Comparison of ENCODE assay signal across 7 mouse cellular contexts in genomic region chr3:95106338-95107117, GRCm38 (mm10). TPM values are rescaled to one million over a fixed set of nuclear protein-coding genes. Genes with fewer than 3 reads are reported as not detected.
DNase-seq lines count a peak whose midpoint lies in the region; ATAC-seq lines count a peak whose summit lies in the region.

Gene Pip5k1a (minus strand): TSS chr3:95106930.

- H3K9me3 ChIP-seq in embryonic facial prominence, embryonic 11.5 days (replicated peaks; ENCODE audit: control insufficient read depth, low read length), result no peaks in the 10 kb centered on the region
- H3K9me3 ChIP-seq in limb, embryonic 10.5 days (replicated peaks), result no peaks in the 10 kb centered on the region
- H3K9me3 ChIP-seq in midbrain, embryonic 13.5 days, result no peaks in the 10 kb centered on the region

- no peaks in the 10 kb centered on the region for H3K4me1 ChIP-seq in embryonic facial prominence, embryonic 11.5 days (ENCODE audit: control insufficient read depth, insufficient read depth, low read length)
- H3K4me1 ChIP-seq in limb, embryonic 10.5 days, result peaks cover 13% of the 10 kb centered on the region
- peaks cover 22% of the 10 kb centered on the region for H3K4me1 ChIP-seq in midbrain, embryonic 13.5 days (replicated peaks)

- WGBS in embryonic facial prominence, embryonic 11.5 days, result under 1% methylated on average over 51 of the region's 51 CpGs
- WGBS in limb, embryonic 10.5 days, result under 1% methylated on average over 51 of the region's 51 CpGs
- WGBS in midbrain, embryonic 13.5 days, result under 1% methylated on average over 51 of the region's 51 CpGs

- ATAC-seq in embryonic facial prominence, embryonic 11.5 days (replicated peaks; ENCODE audit: insufficient number of reproducible peaks, low FRiP score, low TSS enrichment, low read depth), result peak; percentile 84
- peak; percentile 70 for ATAC-seq in granulocyte monocyte progenitor cell, adult 5-6 weeks (replicated peaks; ENCODE audit: poor library complexity, severe bottlenecking)
- peak; percentile 92 for ATAC-seq in midbrain, embryonic 13.5 days

- H3K27ac ChIP-seq in embryonic facial prominence, embryonic 11.5 days (replicated peaks; ENCODE audit: low read depth, low read length), result peak within 1 kb of the TSS; percentile 42
- peak within 1 kb of the TSS; percentile 89 for H3K27ac ChIP-seq in limb, embryonic 10.5 days
- H3K27ac ChIP-seq in midbrain, embryonic 13.5 days, result peak within 1 kb of the TSS; percentile 87

- peak; percentile 98 for DNase-seq in adrenal gland, postnatal 14 days
- peak; percentile 99 for DNase-seq in embryonic facial prominence, embryonic 11.5 days (ENCODE audit: low spot score)
- peak; percentile 96 for DNase-seq in kidney, adult 11 months
- peak; percentile 98 for DNase-seq in limb, embryonic 10.5 days (ENCODE audit: low spot score)
- peak; percentile 92 for DNase-seq in spleen, adult 12 weeks (ENCODE audit: low spot score)

- H3K27me3 ChIP-seq in embryonic facial prominence, embryonic 11.5 days (ENCODE audit: control insufficient read depth, insufficient read depth, low read length), result no peaks in the 10 kb centered on the region
- H3K27me3 ChIP-seq in limb, embryonic 10.5 days (ENCODE audit: low read depth, poor library complexity, severe bottlenecking), result no peaks in the 10 kb centered on the region
- no peaks in the 10 kb centered on the region for H3K27me3 ChIP-seq in midbrain, embryonic 13.5 days

- no peaks in the 10 kb centered on the region for H3K36me3 ChIP-seq in embryonic facial prominence, embryonic 11.5 days (replicated peaks; ENCODE audit: control insufficient read depth, insufficient read depth, low read depth, low read length)
- H3K36me3 ChIP-seq in limb, embryonic 10.5 days, result peaks cover 22% of the 10 kb centered on the region
- H3K36me3 ChIP-seq in midbrain, embryonic 13.5 days, result peaks cover 5% of the 10 kb centered on the region; the same call in 1 of the 2 replicates

- H3K4me3 ChIP-seq in embryonic facial prominence, embryonic 11.5 days (ENCODE audit: low read depth, low read length), result peak within 1 kb of the TSS; percentile 88
- peak within 1 kb of the TSS; percentile 87 for H3K4me3 ChIP-seq in limb, embryonic 10.5 days
- peak within 1 kb of the TSS; percentile 86 for H3K4me3 ChIP-seq in midbrain, embryonic 13.5 days (replicated peaks)

- peak within 1 kb of the TSS; percentile 50 for H3K4me2 ChIP-seq in embryonic facial prominence, embryonic 11.5 days (ENCODE audit: low read depth, low read length)
- H3K4me2 ChIP-seq in midbrain, embryonic 13.5 days (replicated peaks), result peak within 1 kb of the TSS; percentile 76

- H3K9ac ChIP-seq in embryonic facial prominence, embryonic 11.5 days (replicated peaks; ENCODE audit: low read length), result peak within 1 kb of the TSS; percentile 87
- peak within 1 kb of the TSS; percentile 88 for H3K9ac ChIP-seq in midbrain, embryonic 13.5 days (replicated peaks)

RNA-seq across cellular contexts. Expression of gene Pip5k1a, which starts in this region (rescaled TPM):
- total RNA-seq in adrenal gland, postnatal 14 days (2021), result 42.9 and 43.8 TPM in 2 replicates
- 15.4 and 16.1 TPM in 2 replicates for polyA plus RNA-seq in embryonic facial prominence, embryonic 11.5 days (2014; fragmentation: Nextera tagmentation; extraction: Ambion mirVana)
- total RNA-seq in granulocyte monocyte progenitor cell, adult 5-6 weeks (2014; fragmentation: Nextera tagmentation), result 22.8 and 23.8 TPM in 2 replicates
- total RNA-seq in granulocyte monocyte progenitor cell, adult 5-6 weeks (2017), result 14.4 and 16.0 TPM in 2 replicates
- 18.6 and 21.7 TPM in 2 replicates for polyA plus RNA-seq in limb, embryonic 10.5 days (2016; fragmentation: Nextera tagmentation; extraction: Ambion mirVana)
- 19.9 and 20.5 TPM in 2 replicates for polyA plus RNA-seq in midbrain, embryonic 13.5 days (2015; fragmentation: Nextera tagmentation; extraction: Ambion mirVana)

Comparison
In these comparisons a context has a peak if more than half of its experiments do, and no peak if none do; other contexts are left out.
1. Peak in every context shown above with its lines: DNase-seq, ATAC-seq, H3K4me3 ChIP-seq and H3K27ac ChIP-seq.